Mouse (Mus musculus) hindbrain, embryonic 11.5 days (tissue): Measurements from ENCODE around the gene Hic1. TPM values are rescaled to one million over a fixed set of nuclear protein-coding genes. Genes with fewer than 3 reads are reported as not detected.

ENCODE experiments used
- ATAC-seq: fragments of 200-750 bp; cut with Nextera tagmentation; 2 replicates; pipeline ENCODE4 v1.8.0; 2017; ENCODE audit warnings: mild to moderate bottlenecking, moderate TSS enrichment, moderate library complexity; ENCODE audit not compliant: low FRiP score
- DNase-seq: peaks from one replicate; pipeline ENCODE4 v3.0.0-alpha.2; 2015; ENCODE audit warnings: low spot score
- H3K27ac ChIP-seq: fragments of 300-500 bp; sonication (generic); 2 replicates; pipeline ENCODE4 v1.5.1; 2014; ENCODE audit warnings: mild to moderate bottlenecking, low read depth, low read length
- H3K27me3 ChIP-seq: fragments of 300-500 bp; sonication (generic); 2 replicates; pipeline ENCODE4 v1.6.1; 2014; ENCODE audit warnings: mild to moderate bottlenecking, low read length, moderate library complexity, mixed read lengths; ENCODE audit not compliant: control insufficient read depth, insufficient read depth
- H3K36me3 ChIP-seq: fragments of 300-500 bp; sonication (generic); 2 replicates; pipeline ENCODE4 v1.6.1; 2014; ENCODE audit warnings: mild to moderate bottlenecking, low read length, moderate library complexity, mixed read lengths; ENCODE audit not compliant: control insufficient read depth, insufficient read depth
- H3K4me1 ChIP-seq: fragments of 300-500 bp; sonication (generic); replicated peaks from 2 replicates; pipeline ENCODE4 v1.6.1; 2014; ENCODE audit warnings: low read length, mixed read lengths; ENCODE audit not compliant: control insufficient read depth, insufficient read depth
- H3K4me2 ChIP-seq: fragments of 300-500 bp; sonication (generic); replicated peaks from 2 replicates; pipeline ENCODE4 v1.6.1; 2014; ENCODE audit warnings: mild to moderate bottlenecking, low read depth, low read length
- H3K4me3 ChIP-seq: fragments of 300-500 bp; sonication (generic); 2 replicates; pipeline ENCODE4 v1.5.1; 2014; ENCODE audit warnings: low read depth, low read length
- H3K9ac ChIP-seq: fragments of 300-500 bp; sonication (generic); 2 replicates; pipeline ENCODE4 v1.6.1; 2014; ENCODE audit warnings: low read depth, low read length
- H3K9me3 ChIP-seq: fragments of 300-500 bp; sonication (generic); 2 replicates; pipeline ENCODE4 v1.6.1; 2016; ENCODE audit warnings: low read length; ENCODE audit not compliant: control insufficient read depth
- WGBS: fragments of 180-500 bp; shearing (Covaris S2); extraction: QIAGEN DNeasy Blood & Tissue Kit; methylation state at CpG from one replicate; pipeline ENCODE4 v1.1.7; 2014; 5-methylcytosine and 5-hydroxymethylcytosine counted together
- polyA plus RNA-seq: library from polyadenylated mRNA; unstranded; fragments of >200 nt; fragmentation: Nextera tagmentation; extraction: Ambion mirVana; gene quantifications from 2 replicates; pipeline ENCODE4 v1.2.1, GENCODE M21; 2014

Gene Hic1
- polyA plus RNA-seq, 1 experiment from 2014 or later = 0.90 TPM

GRCm38 (mm10) chr11:75152603-75153557 lies 16.4 kb downstream of the Hic1 start:
- no peaks in the 10 kb centered on the region for H3K9me3 ChIP-seq
- peaks cover under 1% of the 10 kb centered on the region; the same call in 1 of the 2 replicates for H3K4me1 ChIP-seq
- no peaks in the 10 kb centered on the region for H3K36me3 ChIP-seq
- DNase-seq = no peak
- no peak overlapping the region for H3K4me3 ChIP-seq
- H3K27me3 ChIP-seq = no peaks in the 10 kb centered on the region
- no peak for ATAC-seq
- WGBS = 79% methylated on average over 18 of the region's 18 CpGs
- H3K9ac ChIP-seq = no peak overlapping the region
- no peak overlapping the region for H3K4me2 ChIP-seq
- no peak overlapping the region for H3K27ac ChIP-seq

- H3K4me2 ChIP-seq = no peak overlapping the region
- no peaks in the 10 kb centered on the region for H3K27me3 ChIP-seq
- WGBS = 86% methylated on average over 1 of the region's 1 CpGs
- H3K4me3 ChIP-seq = no peak overlapping the region
- no peak overlapping the region for H3K9ac ChIP-seq
- H3K4me1 ChIP-seq = peaks cover 2% of the 10 kb centered on the region; the same call in 1 of the 2 replicates
- H3K9me3 ChIP-seq = no peaks in the 10 kb centered on the region
- no peak overlapping the region for H3K27ac ChIP-seq
- no peaks in the 10 kb centered on the region for H3K36me3 ChIP-seq
- DNase-seq = no peak
- no peak for ATAC-seq
These were observed 19.0 kb downstream of the Hic1 start for GRCm38 (mm10) chr11:75150346-75150745.

- ATAC-seq (no peak), DNase-seq (no peak)
- no peak overlapping the region for H3K9ac ChIP-seq
- no peaks in the 10 kb centered on the region for H3K36me3 ChIP-seq
- peaks cover 2% of the 10 kb centered on the region; the same call in 1 of the 2 replicates for H3K4me1 ChIP-seq
- H3K9me3 ChIP-seq = no peaks in the 10 kb centered on the region
- WGBS = 89% methylated on average over 11 of the region's 11 CpGs
- no peak overlapping the region for H3K27ac ChIP-seq
- no peak overlapping the region for H3K4me2 ChIP-seq
- H3K27me3 ChIP-seq = no peaks in the 10 kb centered on the region
- no peak overlapping the region for H3K4me3 ChIP-seq
These were observed 20.8 kb downstream of the Hic1 start for GRCm38 (mm10) chr11:75148332-75149035.

- Histone ChIP-seq H3K9me3 (no peaks in the 10 kb centered on the region), H3K9ac (no peak overlapping the region), H3K4me2 (no peak overlapping the region), H3K27ac (peak overlapping the region; percentile 71; the same call in 1 of the 2 replicates), H3K4me3 (no peak overlapping the region), H3K27me3 (no peaks in the 10 kb centered on the region), H3K4me1 (peaks cover 2% of the 10 kb centered on the region; the same call in 1 of the 2 replicates), H3K36me3 (no peaks in the 10 kb centered on the region; the same call in 1 of the 2 replicates)
- peak; percentile 23 for DNase-seq
- 55% methylated on average over 3 of the region's 3 CpGs for WGBS
- no peak for ATAC-seq
These were observed 21.5 kb downstream of the Hic1 start for GRCm38 (mm10) chr11:75147846-75148168.

GRCm38 (mm10) chr11:75147106-75147845 lies 22.0 kb downstream of the Hic1 start:
- 62% methylated on average over 11 of the region's 11 CpGs for WGBS
- peak; percentile 48 for DNase-seq
- no peak; the same call in 1 of the 2 replicates for ATAC-seq

GRCm38 (mm10) chr11:75145841-75146240 lies 23.5 kb downstream of the Hic1 start:
- no peak for DNase-seq
- H3K4me2 ChIP-seq = no peak overlapping the region
- no peaks in the 10 kb centered on the region for H3K27me3 ChIP-seq
- H3K4me3 ChIP-seq = no peak overlapping the region
- ATAC-seq = no peak
- no peak overlapping the region for H3K9ac ChIP-seq
- H3K36me3 ChIP-seq = no peaks in the 10 kb centered on the region; the same call in 1 of the 2 replicates
- no peak overlapping the region for H3K27ac ChIP-seq
- peaks cover 2% of the 10 kb centered on the region; the same call in 1 of the 2 replicates for H3K4me1 ChIP-seq
- WGBS = 84% methylated on average over 2 of the region's 2 CpGs
- no peaks in the 10 kb centered on the region for H3K9me3 ChIP-seq

More at GRCm38 (mm10) chr11:75147106-75147845, 22.0 kb downstream of the Hic1 start:
- H3K9me3 ChIP-seq = no peaks in the 10 kb centered on the region
- H3K4me1 ChIP-seq = peaks cover 2% of the 10 kb centered on the region; the same call in 1 of the 2 replicates
- H3K4me3 ChIP-seq = no peak overlapping the region
- no peak overlapping the region for H3K9ac ChIP-seq
- peak overlapping the region; percentile 71 for H3K27ac ChIP-seq
- no peaks in the 10 kb centered on the region for H3K27me3 ChIP-seq
- no peaks in the 10 kb centered on the region; the same call in 1 of the 2 replicates for H3K36me3 ChIP-seq
- no peak overlapping the region for H3K4me2 ChIP-seq

GRCm38 (mm10) chr11:75142749-75143148 lies 26.6 kb downstream of the Hic1 start:
- H3K9me3 ChIP-seq = no peaks in the 10 kb centered on the region
- no peak overlapping the region for H3K9ac ChIP-seq
- no peak overlapping the region for H3K4me2 ChIP-seq
- H3K4me3 ChIP-seq = no peak overlapping the region
- DNase-seq = no peak
- H3K27me3 ChIP-seq = no peaks in the 10 kb centered on the region
- peaks cover under 1% of the 10 kb centered on the region; the same call in 1 of the 2 replicates for H3K4me1 ChIP-seq
- WGBS = 83% methylated on average over 4 of the region's 4 CpGs
- no peak for ATAC-seq
- H3K27ac ChIP-seq = no peak overlapping the region
- H3K36me3 ChIP-seq = no peaks in the 10 kb centered on the region; the same call in 1 of the 2 replicates

- ATAC-seq (no peak), DNase-seq (no peak)
- H3K9me3 ChIP-seq = no peaks in the 10 kb centered on the region
- no peak overlapping the region for H3K4me3 ChIP-seq
- H3K4me1 ChIP-seq = 0 out of 2 replicates have a peak, but pooled peaks cover 2% of the 10 kb centered on the region
- no peaks in the 10 kb centered on the region for H3K27me3 ChIP-seq
- H3K27ac ChIP-seq = 0 out of 2 replicates have a peak overlapping the region, but pooled peaks have one; percentile 1
- H3K36me3 ChIP-seq = no peaks in the 10 kb centered on the region; the same call in 1 of the 2 replicates
- H3K9ac ChIP-seq = no peak overlapping the region
- H3K4me2 ChIP-seq = no peak overlapping the region
- WGBS = 48% methylated on average over 1 of the region's 1 CpGs
These were observed 27.4 kb downstream of the Hic1 start for GRCm38 (mm10) chr11:75141913-75142312.
